Mouse (Mus musculus) MN1 (cell line): Measurements from ENCODE around the gene Plet1.

Experiments
- DNase-seq: peaks from one replicate; pipeline ENCODE4 v3.0.0-alpha.2; 2016; ENCODE audit warnings: low spot score

Plet1 gene

DNA sequence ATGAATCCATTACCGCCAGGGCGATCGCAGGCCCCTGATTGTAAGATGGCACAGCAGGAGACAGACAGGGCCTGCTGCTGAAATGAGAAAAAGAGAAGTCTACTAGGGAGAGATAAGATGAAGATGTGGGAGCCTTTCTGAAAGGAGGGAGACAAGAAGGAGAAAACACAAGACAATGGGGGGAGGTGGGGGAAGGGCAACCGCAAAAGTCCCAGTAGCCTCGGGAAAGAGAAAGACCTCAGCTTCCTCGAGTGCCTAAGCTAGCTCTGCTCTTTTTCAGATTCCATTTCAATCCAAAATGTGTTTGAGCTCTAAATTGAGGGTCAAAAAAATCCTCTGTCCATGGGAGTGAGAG is 1.8 kb downstream of the Plet1 start:
- no peak for DNase-seq

- DNase-seq = no peak
Measured at GRCm38 (mm10) chr9:50496546-50496945, 2.2 kb downstream of the Plet1 start.

- DNase-seq = no peak
Measured at GRCm38 (mm10) chr9:50497076-50497475, 2.8 kb downstream of the Plet1 start.

DNA sequence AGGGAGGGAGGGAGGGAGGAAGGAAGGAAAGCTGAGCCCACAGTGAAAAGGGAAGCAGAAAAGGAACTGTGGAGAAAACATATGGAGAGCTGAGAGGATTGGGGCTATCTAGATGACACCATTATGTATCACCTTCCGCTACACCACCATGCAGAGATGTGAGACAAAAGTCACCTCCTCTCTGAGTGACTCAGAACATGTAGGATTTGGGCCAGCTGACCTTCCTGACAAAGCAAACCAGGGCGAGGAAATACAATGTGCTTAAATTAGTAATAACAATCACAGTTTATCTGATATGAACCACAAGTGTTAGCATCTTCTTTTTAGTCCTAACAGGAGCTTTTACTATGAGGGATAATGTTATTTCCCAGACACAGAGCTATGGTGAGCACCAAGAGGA is 3.2 kb downstream of the Plet1 start:
- DNase-seq = no peak

DNA sequence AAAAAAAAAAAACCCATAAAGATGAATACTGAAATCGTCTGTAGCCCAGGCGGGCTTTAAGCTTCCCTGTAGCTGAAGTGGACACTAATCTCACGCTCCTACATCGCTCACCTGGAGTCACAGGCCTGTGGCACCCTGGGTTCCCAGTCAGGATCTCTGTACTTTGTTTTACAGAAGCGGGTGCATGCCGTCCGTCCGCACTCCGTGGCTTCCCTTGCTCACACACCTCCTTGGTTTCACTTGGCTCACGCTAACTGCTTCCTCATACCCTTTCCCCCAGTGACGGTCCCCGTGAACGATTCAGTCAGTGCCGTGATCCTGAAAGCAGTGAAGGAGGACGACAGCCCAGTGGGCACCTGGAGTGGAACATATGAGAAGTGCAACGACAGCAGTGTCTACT is 4.5 kb downstream of the Plet1 start:
- DNase-seq = no peak

GRCm38 (mm10) chr9:50499781-50500180 is 5.5 kb downstream of the Plet1 start:
- no peak for DNase-seq

GRCm38 (mm10) chr9:50500467-50500973 is 6.2 kb downstream of the Plet1 start:
- DNase-seq = peak; percentile 52

GRCm38 (mm10) chr9:50500974-50501501 is 6.7 kb downstream of the Plet1 start:
- DNase-seq = peak; percentile 91

DNA sequence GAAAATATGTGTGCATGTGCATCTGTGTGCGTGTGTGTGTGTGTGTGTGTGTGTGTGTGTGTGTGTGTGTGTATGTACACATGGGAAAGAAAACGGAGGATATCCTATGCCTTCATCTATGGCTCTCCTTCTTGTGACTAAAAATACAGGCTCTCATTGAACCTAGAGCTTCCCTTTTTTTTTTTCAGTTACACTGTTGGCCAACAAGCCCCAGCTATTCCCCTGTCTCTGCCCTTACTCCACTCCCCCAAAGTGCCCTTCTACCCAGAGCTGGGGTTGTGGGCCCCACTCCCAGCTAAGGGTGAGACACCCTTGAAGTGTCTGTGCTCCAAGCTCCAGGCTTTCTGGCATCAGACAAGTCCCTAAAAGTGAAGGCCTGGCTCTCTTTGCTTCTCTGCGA is 8.6 kb downstream of the Plet1 start:
- no peak for DNase-seq

DNA sequence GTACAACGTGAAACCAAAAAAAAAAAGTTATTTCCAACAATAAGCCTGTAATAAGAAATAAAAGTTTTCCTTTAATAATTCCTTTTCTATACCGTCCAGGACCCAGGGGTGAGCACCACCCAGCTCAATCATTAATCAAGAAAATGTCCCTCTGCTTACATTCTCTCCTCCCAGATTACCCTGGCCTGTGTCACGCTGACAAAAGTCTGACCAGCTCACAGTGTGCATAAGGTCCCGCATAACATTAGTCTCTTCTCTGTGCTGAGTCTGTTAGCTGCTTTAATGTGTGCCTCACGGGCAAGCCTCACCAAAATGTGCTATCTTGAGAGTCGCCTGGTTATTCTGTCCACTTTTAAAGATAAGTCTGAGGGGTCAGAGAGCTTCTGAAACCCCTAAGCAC is 11.1 kb downstream of the Plet1 start:
- no peak for DNase-seq

DNA sequence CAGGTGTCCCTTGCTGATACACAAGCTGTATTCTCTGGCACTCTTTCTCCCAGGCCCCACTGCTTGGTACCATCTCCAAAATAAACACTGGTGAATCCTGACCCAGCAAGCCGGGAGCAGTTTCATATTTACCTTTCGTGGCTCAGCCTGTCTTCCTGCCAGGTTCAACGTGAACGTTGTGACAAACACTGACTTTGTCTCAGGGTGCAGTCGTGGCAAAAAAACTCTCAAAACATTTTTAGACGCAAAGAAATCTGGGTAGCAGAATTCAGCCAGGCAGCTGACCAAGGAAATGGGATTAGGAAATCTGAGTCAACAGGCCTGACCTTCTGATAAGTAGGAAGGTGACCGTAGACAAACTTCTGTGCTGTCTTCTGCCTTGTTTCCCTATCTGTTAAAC is 13.2 kb downstream of the Plet1 start:
- DNase-seq = no peak

GRCm38 (mm10) chr9:50515462-50515861 is 21.1 kb downstream of the Plet1 start:
- DNase-seq = no peak

GRCm38 (mm10) chr9:50518781-50519180 is 24.5 kb downstream of the Plet1 start:
- no peak for DNase-seq

DNA sequence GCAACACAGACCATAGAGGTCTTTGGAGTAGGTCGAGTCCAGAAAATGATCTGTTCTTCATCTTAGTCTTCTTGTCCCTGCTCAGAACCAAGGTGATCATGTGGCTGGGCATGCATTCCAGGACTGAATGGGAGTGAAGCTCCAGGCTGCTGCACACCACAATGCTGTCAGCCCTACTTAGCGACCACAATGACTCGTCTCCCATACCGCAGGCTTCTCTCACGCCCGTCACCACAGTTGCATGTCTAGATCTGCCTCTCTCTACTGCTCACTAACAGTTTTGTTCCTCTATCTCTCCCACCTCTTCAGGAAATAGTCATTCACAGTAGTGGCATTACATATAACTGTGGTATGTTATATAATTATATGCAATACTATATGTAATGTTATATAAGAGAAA is 26.4 kb downstream of the Plet1 start:
- DNase-seq = no peak

GRCm38 (mm10) chr9:50521562-50521961 is 27.2 kb downstream of the Plet1 start:
- no peak for DNase-seq

- DNase-seq = no peak
Measured at GRCm38 (mm10) chr9:50522574-50522973, 28.2 kb downstream of the Plet1 start.

DNA sequence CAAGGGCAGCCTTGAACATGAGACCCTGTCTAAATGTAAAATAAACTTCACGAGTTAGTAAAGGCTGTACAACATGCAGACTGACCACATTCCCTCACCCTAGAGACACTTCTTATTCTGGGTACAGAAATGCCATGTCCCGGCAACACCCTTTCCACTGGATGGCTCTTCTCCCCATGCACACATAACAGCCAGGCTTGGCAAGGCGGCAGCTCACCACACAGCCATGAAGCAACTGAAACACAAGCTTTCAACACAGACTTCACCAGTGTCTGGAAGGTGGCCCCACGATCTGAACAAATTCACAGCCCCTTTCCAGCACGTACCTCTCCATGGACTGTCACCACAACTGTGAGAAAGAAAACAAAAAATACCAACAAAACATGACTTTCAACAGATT is 30.6 kb downstream of the Plet1 start:
- no peak for DNase-seq

DNA sequence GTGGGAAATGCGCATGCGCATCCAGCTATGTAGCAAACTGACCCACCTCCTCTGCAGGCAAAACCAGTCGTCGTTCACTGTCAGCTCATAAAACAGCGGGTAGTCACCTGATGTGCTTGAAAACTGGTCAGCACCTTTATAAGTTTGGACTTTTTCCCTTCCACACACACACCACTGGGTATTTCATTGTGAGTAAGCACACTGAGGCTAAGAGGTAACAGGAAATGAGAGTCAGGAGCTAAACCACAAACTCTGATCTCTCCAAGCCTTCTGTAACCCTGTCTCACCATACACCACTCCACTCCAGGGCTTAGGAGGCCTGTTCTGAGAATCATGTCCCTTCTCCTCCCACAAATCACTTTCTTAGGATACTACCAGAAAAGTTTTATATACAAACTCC is 31.3 kb downstream of the Plet1 start:
- DNase-seq = no peak

- peak; percentile 29 for DNase-seq
Measured at GRCm38 (mm10) chr9:50527860-50528259, 33.5 kb downstream of the Plet1 start.

DNA sequence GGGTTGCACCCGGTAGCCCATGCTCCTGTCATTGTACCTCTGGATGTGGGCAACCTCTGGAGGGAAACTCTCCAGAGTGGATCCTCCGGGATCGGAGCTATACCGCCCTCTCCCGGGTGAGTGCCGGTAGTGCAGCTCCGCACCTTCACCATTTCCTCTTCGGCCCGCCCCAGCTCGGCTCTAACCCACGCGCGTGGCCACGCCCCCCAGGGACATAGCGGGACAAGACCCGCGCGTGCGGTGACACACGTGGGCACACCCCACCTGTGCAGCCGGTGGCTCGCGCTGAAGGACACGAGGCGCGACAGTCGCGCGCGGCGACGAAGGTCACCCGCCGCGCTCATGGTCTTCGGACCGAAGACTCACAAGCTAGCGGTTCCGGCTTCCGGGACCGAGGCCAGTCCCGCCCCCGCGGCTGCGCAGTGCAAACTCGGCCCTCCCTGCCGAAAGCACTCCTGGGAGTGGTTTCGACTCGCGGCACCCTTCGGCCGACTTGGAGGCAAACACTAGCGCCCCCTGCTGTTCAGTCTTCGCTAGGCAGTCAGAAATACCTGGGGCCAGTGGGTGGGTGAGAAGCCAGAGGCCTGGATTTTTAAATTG is 34.1 kb downstream of the Plet1 start, which contains the start of gene Pts:
Gene Pts (minus strand): TSS at position 432 of the 600 bp plus-strand sequence.
- peak; percentile 97 for DNase-seq

DNA sequence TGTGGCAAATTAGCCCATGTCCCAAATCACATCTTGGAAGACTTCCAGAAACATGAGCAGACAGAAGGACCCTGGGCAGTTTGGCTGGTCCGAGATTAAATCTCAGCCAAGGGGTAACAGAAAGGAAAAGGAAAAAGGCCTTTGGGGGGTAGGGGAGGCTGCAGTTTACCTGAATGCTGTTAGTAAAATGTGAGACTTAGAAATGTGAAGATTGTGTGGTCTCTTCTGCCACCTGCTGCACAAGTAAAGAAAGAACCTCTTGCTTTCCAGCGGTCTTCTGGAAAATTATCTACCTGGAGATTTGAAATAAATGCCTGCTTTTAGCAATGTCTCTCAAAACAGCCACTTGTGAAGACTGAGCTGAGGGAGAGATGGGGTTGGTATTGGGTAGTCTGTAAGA is 36.6 kb downstream of the Plet1 start:
- peak; percentile 51 for DNase-seq

GRCm38 (mm10) chr9:50533328-50533727 is 39.0 kb downstream of the Plet1 start:
- DNase-seq = no peak

DNA sequence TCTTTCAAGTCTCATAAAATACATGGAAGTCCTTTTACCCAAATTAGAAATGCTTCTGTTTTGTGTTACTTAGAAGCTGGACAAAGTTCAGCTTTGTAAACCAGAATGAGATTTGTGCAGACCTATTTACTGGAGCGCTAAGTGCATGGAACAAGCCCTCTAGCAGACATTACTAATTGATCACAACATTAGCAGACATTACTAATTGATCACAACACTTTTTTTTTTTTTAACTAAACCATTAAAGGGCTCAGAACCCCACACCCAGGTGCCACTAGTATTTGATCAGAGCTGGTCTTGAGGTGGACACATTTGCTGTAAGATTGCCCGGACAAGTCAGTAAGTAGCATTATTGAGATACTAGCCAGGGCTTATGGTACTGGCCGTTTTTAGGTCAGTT is 39.5 kb downstream of the Plet1 start:
- DNase-seq = peak; percentile 19

- DNase-seq = no peak
Measured at GRCm38 (mm10) chr9:50535930-50536329, 41.6 kb downstream of the Plet1 start.
